ENCODE assay signal across 10 mouse cellular contexts in the genomic region with DNA sequence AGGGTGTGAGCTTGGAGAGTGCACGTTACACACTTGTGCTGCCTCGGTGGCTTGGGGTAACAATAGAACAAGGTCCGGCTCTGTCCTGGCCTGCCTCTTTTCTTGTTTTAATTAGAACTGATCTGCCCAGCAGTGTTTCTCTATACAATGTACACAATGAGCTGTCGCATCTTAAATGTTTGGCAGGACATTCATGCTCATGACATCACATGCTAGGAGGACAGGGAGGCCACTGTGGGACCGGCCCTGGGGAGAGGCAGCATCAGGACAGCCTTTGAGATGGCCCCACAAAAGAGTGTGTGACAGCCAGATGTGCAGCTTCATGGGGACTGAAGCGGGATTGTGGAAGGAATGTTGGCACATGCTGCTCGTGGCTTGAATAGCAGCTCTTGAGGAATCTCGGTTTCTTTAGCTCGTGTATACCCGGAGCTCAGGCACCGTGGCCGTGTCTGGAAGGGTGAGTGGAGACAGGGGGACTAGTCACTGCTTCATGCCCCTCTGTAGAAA. TPM values are rescaled to one million over a fixed set of nuclear protein-coding genes. Genes with fewer than 3 reads are reported as not detected.
DNase-seq lines count a peak whose midpoint lies in the region; ATAC-seq and TF ChIP-seq lines count a peak whose summit lies in the region.
"Had no signal": no experiment of that assay in that cellular context is flagged by ENCODE, and none has a peak within 500 bp of the region (broad histone marks: within the 10 kb centered on the region; RNA-seq: fewer than 3 reads in every experiment).

No protein-coding gene starts in this region.

- H3K27me3 ChIP-seq in cerebellum, adult 2 months (ENCODE audit: control insufficient read depth, insufficient read depth, low read length) = no peaks in the 10 kb centered on the region
- no peaks in the 10 kb centered on the region for H3K27me3 ChIP-seq in lung, embryonic 14.5 days (ENCODE audit: insufficient read depth, low read length)
- H3K27me3 ChIP-seq in hindbrain, embryonic 16.5 days (replicated peaks; ENCODE audit: control insufficient read depth, insufficient read depth, low read length) = no peaks in the 10 kb centered on the region
- no peaks in the 10 kb centered on the region for H3K27me3 ChIP-seq in neural tube, embryonic 15.5 days (replicated peaks)

- DNase-seq in cerebellum, adult 2 months = peak; percentile 9 to 35
- peak; percentile 54 for DNase-seq in lung, embryonic 14.5 days
- DNase-seq in lung, postnatal 14 days = no peak
- DNase-seq in thymus, postnatal 4 days = no peak
- DNase-seq: thymus, postnatal 36 days had no signal

- peak overlapping the region; percentile 69; the same call in 1 of the 2 replicates for H3K27ac ChIP-seq in cerebellum, adult 2 months (ENCODE audit: insufficient read depth, low read length)
- H3K27ac ChIP-seq in lung, embryonic 14.5 days (ENCODE audit: low read depth) = peak overlapping the region; percentile 50; the same call in 1 of the 2 replicates
- H3K27ac ChIP-seq in hindbrain, embryonic 16.5 days (ENCODE audit: low read depth, low read length) = no peak overlapping the region
- H3K27ac ChIP-seq in neural tube, embryonic 15.5 days (replicated peaks) = no peak overlapping the region

- H3K4me3 ChIP-seq in cerebellum, adult 2 months (replicated peaks; ENCODE audit: insufficient read depth, low read depth, low read length) = no peak overlapping the region
- no peak overlapping the region for H3K4me3 ChIP-seq in lung, embryonic 14.5 days (ENCODE audit: low read depth, low read length)
- no peak overlapping the region for H3K4me3 ChIP-seq in hindbrain, embryonic 16.5 days (ENCODE audit: low read length)
- H3K4me3 ChIP-seq in neural tube, embryonic 15.5 days (replicated peaks) = no peak overlapping the region
- H3K4me3 ChIP-seq: myocyte had no signal

- TF ChIP-seq CTCF in cerebellum, adult 2 months (IDR thresholded peaks at IDR 0.05; ENCODE audit: borderline replicate concordance, insufficient read depth, low read depth, low read length) = no peak
- TF ChIP-seq CTCF in lung, embryonic 14.5 days (IDR thresholded peaks at IDR 0.05; ENCODE audit: low read depth) = no peak

- no peak overlapping the region for H3K4me2 ChIP-seq in lung, embryonic 14.5 days
- peak overlapping the region; percentile 11 for H3K4me2 ChIP-seq in hindbrain, embryonic 16.5 days (ENCODE audit: low read length)
- H3K4me2 ChIP-seq in neural tube, embryonic 15.5 days = no peak overlapping the region

- WGBS in cerebellum, adult 2 months = 26% methylated on average over 12 of the region's 12 CpGs
- 43% methylated on average over 12 of the region's 12 CpGs for WGBS in lung, embryonic 14.5 days
- WGBS in hindbrain, embryonic 16.5 days = 21% methylated on average over 12 of the region's 12 CpGs
- 44% methylated on average over 12 of the region's 12 CpGs for WGBS in neural tube, embryonic 15.5 days

- H3K9ac ChIP-seq in lung, embryonic 14.5 days = no peak overlapping the region
- no peak overlapping the region for H3K9ac ChIP-seq in hindbrain, embryonic 16.5 days (ENCODE audit: low read depth, low read length)
- H3K9ac ChIP-seq in neural tube, embryonic 15.5 days (replicated peaks) = no peak overlapping the region

- H3K9me3 ChIP-seq in lung, embryonic 14.5 days (ENCODE audit: low read depth, low read length) = no peaks in the 10 kb centered on the region
- no peaks in the 10 kb centered on the region for H3K9me3 ChIP-seq in hindbrain, embryonic 16.5 days (ENCODE audit: control insufficient read depth, low read length)
- no peaks in the 10 kb centered on the region for H3K9me3 ChIP-seq in neural tube, embryonic 15.5 days (replicated peaks)

- no peaks in the 10 kb centered on the region for H3K4me1 ChIP-seq in cerebellum, adult 2 months (ENCODE audit: control insufficient read depth, insufficient read depth, low read length)
- no peaks in the 10 kb centered on the region for H3K4me1 ChIP-seq in lung, embryonic 14.5 days (ENCODE audit: insufficient read depth)
- H3K4me1 ChIP-seq in hindbrain, embryonic 16.5 days (ENCODE audit: control insufficient read depth, insufficient read depth, low read depth, low read length) = no peaks in the 10 kb centered on the region
- no peaks in the 10 kb centered on the region for H3K4me1 ChIP-seq in neural tube, embryonic 15.5 days

- ATAC-seq in cerebellum, adult (ENCODE audit: insufficient number of reproducible peaks, low FRiP score, low TSS enrichment) = no peak
- peak; percentile 87 for ATAC-seq in lung, embryonic 14.5 days (ENCODE audit: insufficient read depth)
- ATAC-seq in hindbrain, embryonic 16.5 days = peak; percentile 88
- ATAC-seq in neural tube, embryonic 15.5 days (ENCODE audit: low FRiP score) = peak; percentile 68; the same call in 1 of the 2 replicates
- ATAC-seq in inflammation-experienced regulatory T-cells, adult 6 months = no peak

- TF ChIP-seq POLR2A in cerebellum, adult 2 months (IDR thresholded peaks at IDR 0.05; ENCODE audit: borderline replicate concordance, insufficient read depth, low read length) = no peak

- no peaks in the 10 kb centered on the region for H3K36me3 ChIP-seq in lung, embryonic 14.5 days (ENCODE audit: insufficient read depth)
- no peaks in the 10 kb centered on the region for H3K36me3 ChIP-seq in hindbrain, embryonic 16.5 days (ENCODE audit: control insufficient read depth, insufficient read depth, low read length)
- no peaks in the 10 kb centered on the region for H3K36me3 ChIP-seq in neural tube, embryonic 15.5 days

RNA-seq across cellular contexts. Expression of a gene that starts 16.7 kb away (rescaled TPM):
- 312 and 337 TPM in 2 replicates for polyA plus RNA-seq in cerebellum, adult 2 months (2012; rRNA removed)
- 3.4 and 3.6 TPM in 2 replicates for polyA plus RNA-seq in lung, embryonic 14.5 days (2014; fragmentation: Nextera tagmentation; extraction: Ambion mirVana)
- polyA plus RNA-seq in hindbrain, embryonic 16.5 days (2015; fragmentation: Nextera tagmentation; extraction: Ambion mirVana) = 50.5 and 72.7 TPM in 2 replicates
- 29.8 and 30.3 TPM in 2 replicates for polyA plus RNA-seq in neural tube, embryonic 15.5 days (2015; fragmentation: Nextera tagmentation; extraction: Ambion mirVana)
- polyA plus RNA-seq in inflammation-experienced regulatory T-cells, adult 6 months (2017; shearing (Covaris generic)) = not detected
- polyA plus RNA-seq: myocyte had no signal

Comparison
In these comparisons a context has a peak if more than half of its experiments do, and no peak if none do; other contexts are left out.
1. DNase-seq: peak in cerebellum, adult 2 months (2 of 2) and lung, embryonic 14.5 days (single experiment); none in lung, postnatal 14 days (single experiment) and thymus, postnatal 4 days (single experiment).
2. H3K27ac ChIP-seq: peak in cerebellum, adult 2 months (single experiment) and lung, embryonic 14.5 days (single experiment); none in hindbrain, embryonic 16.5 days (single experiment) and neural tube, embryonic 15.5 days (single experiment).
3. ATAC-seq: peak in lung, embryonic 14.5 days (single experiment), hindbrain, embryonic 16.5 days (single experiment) and neural tube, embryonic 15.5 days (single experiment); none in cerebellum, adult (single experiment) and inflammation-experienced regulatory T-cells, adult 6 months (single experiment).